Mouse (Mus musculus) heart, adult 18-20 months (tissue): ENCODE results near the gene Mast4. TPM values are rescaled to one million over a fixed set of nuclear protein-coding genes. Genes with fewer than 3 reads are reported as not detected.

Experiments
- DNase-seq, 2 experiments: peaks; one replicate each; pipeline ENCODE4 v3.0.0; 2021 to 2022; ENCODE audit warnings: mixed read lengths in 1 of 2
- total RNA-seq, 2 experiments: library from RNA; stranded (reverse); gene quantifications; 2 replicates each; pipeline ENCODE4 v1.2.3; 2021

The Mast4 gene
- total RNA-seq, 2 experiments from 2014 or later = 21.4 to 30.3 TPM

GRCm38 (mm10) chr13:102925844-102926598, 408.3 kb downstream of the Mast4 start:
- DNase-seq = no peak

GRCm38 (mm10) chr13:102919741-102920140, 414.6 kb downstream of the Mast4 start:
- DNase-seq = no peak

GRCm38 (mm10) chr13:102918616-102919015, 415.7 kb downstream of the Mast4 start:
- no peak for DNase-seq

- DNase-seq = no peak
Observed at GRCm38 (mm10) chr13:102915341-102915740, 419.0 kb downstream of the Mast4 start.

- DNase-seq = no peak
Observed at GRCm38 (mm10) chr13:102914800-102915199, 419.5 kb downstream of the Mast4 start.

GRCm38 (mm10) chr13:102913919-102914318, 420.4 kb downstream of the Mast4 start:
- no peak for DNase-seq

- no peak for DNase-seq
Observed at GRCm38 (mm10) chr13:102912867-102913266, 421.4 kb downstream of the Mast4 start.

- no peak for DNase-seq
Observed at GRCm38 (mm10) chr13:102909654-102910418, 424.5 kb downstream of the Mast4 start.

GRCm38 (mm10) chr13:102906661-102907009, 427.7 kb downstream of the Mast4 start:
- DNase-seq = no peak

GRCm38 (mm10) chr13:102906004-102906660, 428.2 kb downstream of the Mast4 start:
- DNase-seq = peak; percentile 83 to 89

GRCm38 (mm10) chr13:102905361-102905950, 428.8 kb downstream of the Mast4 start:
- peak in 1 of 2 experiments; percentile 39 for DNase-seq

- DNase-seq = no peak
Observed at GRCm38 (mm10) chr13:102903689-102904088, 430.6 kb downstream of the Mast4 start.

GRCm38 (mm10) chr13:102902123-102902522, 432.2 kb downstream of the Mast4 start:
- DNase-seq = no peak

GRCm38 (mm10) chr13:102900531-102900930, 433.8 kb downstream of the Mast4 start:
- no peak for DNase-seq

GRCm38 (mm10) chr13:102900083-102900420, 434.2 kb downstream of the Mast4 start:
- DNase-seq = no peak

- DNase-seq = peak in 1 of 2 experiments; percentile 55
Observed at GRCm38 (mm10) chr13:102899253-102900082, 434.8 kb downstream of the Mast4 start.

GRCm38 (mm10) chr13:102898374-102899131, 435.7 kb downstream of the Mast4 start:
- DNase-seq = peak; percentile 65 to 68

- DNase-seq = no peak
Observed at GRCm38 (mm10) chr13:102896322-102896721, 438.0 kb downstream of the Mast4 start.

GRCm38 (mm10) chr13:102895894-102896293, 438.4 kb downstream of the Mast4 start:
- DNase-seq = no peak

GRCm38 (mm10) chr13:102894287-102895234, 439.7 kb downstream of the Mast4 start:
- peak in 1 of 2 experiments; percentile 46 for DNase-seq
